Mouse (Mus musculus): Measurements from ENCODE around the gene Tex26.

Tex26 gene

DNA sequence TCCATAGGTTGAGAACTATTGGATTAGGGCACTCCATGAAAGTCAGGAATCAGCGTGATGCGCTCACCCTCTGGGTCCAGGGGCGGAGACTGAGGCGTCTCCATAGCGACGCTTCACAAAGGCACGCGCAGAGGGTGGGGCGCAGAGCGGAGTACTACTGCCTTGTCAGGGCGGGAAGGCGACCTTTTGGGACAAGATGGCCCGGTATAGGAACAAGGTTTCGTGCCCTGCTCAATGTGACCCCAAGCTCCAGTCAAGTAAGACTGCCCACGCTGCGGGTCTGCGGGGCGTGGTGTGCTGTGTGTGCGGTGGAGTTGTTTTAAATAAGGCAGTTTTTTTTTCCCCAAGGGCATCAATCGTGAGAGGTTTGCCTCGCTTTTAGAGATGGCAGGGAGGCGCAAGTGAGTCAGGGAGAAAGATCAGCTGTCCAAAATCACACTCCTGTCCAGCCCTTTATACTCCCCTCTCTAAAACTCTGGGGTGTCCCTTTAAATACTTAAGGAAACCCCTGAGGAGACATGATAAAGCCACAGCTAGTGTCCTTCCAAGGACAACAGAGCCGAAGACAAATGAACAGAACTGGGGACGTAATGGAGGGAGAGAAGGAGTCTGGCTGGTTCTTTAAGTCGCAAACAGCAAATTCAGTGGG, at the start of gene Tex26:
Tex26 (plus strand) TSS at position 130 of the 649 bp plus-strand sequence.
- peak; percentile 65 for DNase-seq (ENCODE audit: low read depth)

DNA sequence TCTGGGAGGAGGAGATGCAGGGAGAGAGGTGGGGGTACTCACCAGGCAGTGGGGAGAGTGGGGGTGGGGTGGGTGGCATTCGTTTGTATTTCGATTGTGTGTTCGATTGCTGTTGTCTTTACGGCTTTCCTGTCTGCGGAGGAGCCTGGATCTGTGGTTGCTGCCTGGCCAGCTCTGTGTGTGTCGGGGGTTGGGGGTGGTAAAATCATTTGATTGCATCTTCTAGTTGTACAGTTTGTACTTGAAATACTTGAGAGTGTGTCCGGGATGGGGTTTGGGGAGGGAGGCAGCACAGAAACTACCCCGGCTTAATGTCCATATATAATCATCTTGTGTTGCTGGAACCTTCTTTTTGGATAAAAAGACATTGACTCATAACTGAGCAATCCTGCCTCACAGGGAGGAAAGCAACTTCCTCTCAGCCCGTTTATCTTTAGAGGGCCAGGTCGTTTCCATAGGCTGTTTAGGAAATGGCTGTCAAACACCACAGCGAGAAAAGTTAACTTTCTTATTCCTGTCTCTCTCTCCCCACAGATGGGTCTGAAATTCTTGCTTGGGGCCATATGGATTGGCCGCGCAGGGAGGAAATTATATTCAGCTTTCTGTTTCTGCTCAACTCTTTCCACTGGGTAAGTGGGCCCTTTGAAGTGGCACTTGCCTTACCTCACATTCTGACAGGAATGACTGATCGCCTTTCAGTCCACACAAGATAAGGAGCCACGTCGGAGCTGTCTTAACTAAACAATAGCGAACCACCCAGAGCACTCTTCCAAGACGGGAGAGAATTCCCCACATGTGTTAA, 47.7 kb upstream of the Tex26 start:
- peak; percentile 69 for DNase-seq (ENCODE audit: low read depth)

DNA sequence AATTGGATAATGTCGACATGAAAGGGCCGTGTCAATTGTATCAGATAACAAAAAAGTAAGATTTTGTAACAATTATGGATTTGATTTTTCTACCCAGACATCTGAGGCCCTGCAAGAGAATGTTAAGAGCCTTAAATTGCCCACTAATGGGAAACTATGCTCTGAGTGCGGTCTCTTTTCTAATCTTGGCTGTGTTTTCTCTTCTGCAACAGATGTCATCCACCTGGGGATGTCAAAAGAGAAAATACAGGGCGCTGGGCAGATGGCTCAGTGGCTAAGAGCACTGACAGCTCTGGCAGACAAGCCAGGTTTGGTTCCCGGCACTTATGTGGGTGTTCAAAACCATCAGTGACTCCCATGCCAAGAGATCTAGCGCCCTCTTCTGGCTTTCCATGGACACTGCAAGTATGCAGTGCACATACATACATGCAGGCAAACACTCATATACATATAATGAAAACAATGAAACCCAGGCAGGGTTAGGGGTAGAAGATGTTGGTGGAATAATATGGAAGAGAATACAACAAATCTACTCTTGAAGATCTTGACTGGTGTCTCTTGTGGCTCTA, 47.0 kb upstream of the Tex26 start:
- no peak for DNase-seq (ENCODE audit: low read depth)

DNA sequence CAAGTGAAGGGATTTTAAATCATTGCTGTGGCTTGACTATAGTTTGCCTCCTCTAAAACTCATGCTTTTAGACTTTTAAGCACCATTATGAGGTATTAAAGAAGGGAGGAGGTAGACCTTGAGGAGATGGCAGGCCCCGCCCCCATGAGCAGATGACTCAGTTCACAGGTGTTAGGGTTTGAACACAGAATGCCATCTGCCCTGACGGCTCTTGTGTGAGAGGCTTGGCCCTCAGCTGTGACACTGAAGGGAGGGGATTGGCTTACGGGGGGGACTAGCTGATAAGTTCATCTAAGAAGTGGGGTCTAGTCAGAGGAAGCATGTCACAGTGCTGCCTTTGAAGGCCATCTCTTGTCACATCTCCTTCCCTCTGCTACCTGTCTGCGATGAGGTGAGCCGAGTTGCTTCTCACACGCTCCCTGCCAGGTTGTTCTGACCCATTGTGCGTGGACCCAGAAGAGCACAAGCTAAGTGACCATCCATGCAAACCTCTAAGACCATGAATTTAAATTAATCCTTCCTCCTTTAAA, 37.9 kb upstream of the Tex26 start:
- no peak for DNase-seq (ENCODE audit: low read depth)

DNA sequence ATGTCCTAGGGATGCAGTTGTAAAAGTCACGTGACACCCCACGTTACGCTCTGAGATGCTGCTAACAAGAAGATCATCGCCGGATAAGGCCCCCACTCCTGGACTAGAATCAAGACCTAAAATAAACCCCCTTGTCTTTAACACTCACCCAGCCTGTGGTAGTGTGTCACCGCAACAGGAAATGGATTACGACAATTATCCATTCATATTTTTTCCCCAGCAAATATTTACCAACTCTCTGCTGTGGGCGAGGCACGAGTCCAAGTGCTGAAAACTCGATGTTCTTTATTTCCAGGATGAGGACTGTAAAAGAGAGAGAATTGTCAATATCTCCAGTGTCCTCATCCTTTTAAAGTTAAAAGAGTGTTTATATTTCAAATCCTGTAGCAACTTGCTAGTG, 37.4 kb upstream of the Tex26 start:
- DNase-seq (ENCODE audit: low read depth), result no peak

DNA sequence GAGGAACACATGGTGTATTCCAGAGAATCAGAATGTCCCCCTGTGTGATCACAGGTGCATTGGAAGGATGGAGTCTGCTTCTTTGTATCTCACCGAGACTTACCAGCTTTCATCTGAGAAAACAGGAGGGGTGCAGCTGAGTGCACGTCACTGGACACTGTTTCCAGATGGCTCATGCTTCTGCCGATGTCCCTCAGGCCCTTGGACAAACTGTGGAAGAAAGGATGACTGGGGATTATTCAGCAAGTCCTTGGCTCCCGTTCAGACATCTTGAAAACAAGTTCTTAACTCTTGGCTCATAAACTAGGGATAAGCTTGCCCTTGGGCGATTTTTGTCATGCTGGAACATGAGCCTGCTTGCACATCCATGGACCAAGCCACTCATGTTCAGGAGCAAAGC, 36.1 kb upstream of the Tex26 start:
- no peak for DNase-seq (ENCODE audit: low read depth)

DNA sequence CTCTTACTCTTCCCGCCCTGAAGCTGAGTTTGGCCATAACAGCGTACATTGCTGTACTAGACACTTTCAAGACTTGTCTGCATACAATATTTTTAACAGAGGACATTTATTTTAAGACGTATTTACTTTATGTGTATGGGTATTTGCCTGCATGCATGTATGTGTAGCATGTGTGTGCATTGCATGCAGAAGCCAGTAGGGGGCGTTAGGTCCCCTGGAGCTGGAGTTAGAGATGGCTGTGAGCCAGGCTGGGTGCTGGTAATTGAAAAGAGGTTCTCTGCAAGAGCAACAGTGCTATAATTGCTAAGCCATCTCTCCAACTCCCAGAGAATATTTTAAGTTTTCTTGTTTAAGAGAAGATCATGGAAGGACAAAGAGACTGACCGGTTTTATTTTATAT, 34.8 kb upstream of the Tex26 start:
- DNase-seq (ENCODE audit: low read depth), result no peak

DNA sequence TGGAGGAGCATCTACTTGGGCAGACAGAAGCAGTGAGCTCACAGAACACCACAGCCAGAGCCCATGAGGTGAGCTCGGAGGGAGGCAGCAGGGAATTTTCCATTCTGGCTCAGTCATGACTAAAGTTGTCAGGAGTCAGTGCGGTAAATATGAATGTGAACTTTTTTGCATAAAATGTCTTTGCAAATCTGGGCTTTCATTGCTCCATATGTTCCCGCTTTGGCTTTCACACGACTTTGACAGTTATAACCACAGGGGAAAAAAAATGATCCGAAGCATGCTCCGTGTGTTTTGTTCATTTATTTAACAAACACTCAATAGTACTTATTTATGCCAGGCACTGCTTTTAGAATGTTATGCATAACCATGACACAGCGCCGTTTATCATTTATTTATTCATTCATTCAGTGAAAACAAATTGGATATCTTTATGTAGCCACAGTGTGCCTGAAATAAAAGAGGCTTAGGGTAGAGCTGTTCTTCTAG, 32.6 kb upstream of the Tex26 start:
- no peak for DNase-seq (ENCODE audit: low read depth)

DNA sequence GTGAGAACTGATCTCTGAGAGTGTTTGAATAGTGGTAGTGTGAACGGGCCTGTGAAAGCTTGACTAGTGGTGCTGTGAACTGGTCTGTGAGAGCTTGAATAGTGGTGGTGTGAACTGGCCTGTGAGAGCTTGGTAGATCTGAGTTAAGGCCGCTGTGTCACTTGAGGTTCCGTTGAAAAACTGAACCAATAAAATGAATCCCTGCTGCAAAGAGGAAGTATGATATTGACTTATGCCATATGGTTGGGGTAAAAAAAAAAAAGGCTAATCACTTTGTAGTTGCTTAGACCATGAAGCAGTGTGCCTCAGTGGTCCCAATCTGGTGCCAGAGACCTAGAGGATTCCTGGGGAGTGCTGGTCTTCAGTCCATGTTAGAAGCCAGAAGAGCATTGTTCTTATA, 30.0 kb upstream of the Tex26 start:
- no peak for DNase-seq (ENCODE audit: low read depth)

DNA sequence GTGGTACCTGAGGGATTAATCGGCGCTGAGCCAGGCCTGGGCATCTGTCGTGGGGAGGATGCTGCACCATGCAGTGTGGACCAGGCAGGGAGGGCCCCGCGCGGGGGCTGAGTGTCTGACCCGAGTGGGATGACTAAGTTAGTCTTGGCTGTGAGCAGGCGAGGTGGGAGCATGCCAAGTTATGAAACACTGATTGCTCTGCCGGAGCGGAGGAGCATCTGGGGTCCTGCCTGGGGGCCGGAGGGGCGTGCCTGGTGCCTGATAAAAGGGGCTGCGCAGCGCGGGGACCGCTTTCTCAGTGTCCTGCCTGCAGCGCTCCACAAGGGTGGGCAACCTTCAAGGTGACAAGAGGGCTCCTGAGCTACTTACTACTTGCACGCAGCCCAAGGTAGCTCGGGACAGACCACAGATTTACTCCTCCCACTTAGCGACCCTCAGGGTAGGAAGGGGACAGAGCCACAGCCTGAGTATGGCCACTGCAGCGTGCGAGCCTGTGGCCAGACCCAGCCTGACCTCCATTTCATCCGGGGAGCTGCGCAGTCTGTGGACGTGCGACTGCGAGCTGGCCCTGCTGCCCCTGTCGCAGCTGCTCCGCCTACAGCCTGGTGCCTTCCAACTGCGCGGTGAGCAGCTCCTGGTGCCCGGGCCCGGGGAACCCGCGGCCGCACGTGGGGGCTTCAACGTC, 27.8 kb upstream of the Tex26 start, which contains the start of gene Medag:
Medag (plus strand) TSS at position 241 of the 685 bp plus-strand sequence.
- DNase-seq (ENCODE audit: low read depth), result no peak

DNA sequence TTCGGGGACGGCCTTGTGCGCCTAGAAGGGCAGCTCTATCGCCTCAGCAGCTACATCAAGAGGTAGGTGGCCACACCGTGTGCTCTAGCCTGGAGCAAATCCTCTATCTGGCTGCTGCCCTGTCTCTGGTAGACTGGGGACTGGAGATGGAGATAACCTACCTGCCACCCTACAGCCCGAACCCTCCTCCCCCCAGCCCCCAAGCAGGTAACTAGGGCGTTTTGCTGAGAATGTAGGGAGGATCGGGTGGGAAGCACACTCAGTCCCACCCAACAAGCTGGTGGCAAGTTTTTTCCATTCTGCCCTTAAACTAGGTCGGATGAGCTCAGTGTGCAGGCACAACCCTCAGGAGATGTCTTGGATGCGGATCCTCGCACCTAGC, 27.3 kb upstream of the Tex26 start:
- no peak for DNase-seq (ENCODE audit: low read depth)

DNA sequence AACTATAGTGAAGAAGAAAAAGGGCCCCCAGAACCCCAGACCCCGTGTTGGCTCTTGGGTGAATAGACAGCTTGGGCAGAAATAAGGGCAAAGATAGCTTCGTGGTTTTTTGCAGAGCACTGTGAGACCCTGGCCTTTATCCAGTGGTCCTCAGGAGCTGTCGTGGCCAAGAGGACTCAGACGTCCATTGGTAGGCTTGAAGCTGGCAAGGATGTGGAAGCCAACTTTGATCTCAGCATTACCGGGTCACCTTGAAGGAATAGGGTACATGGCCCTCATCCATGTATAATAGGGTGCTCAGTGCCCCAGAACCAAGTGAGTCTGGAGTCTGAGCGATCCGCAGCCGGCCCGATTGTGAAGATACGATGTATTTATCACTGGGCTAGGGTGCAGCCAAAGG, 26.8 kb upstream of the Tex26 start:
- DNase-seq (ENCODE audit: low read depth), result no peak

DNA sequence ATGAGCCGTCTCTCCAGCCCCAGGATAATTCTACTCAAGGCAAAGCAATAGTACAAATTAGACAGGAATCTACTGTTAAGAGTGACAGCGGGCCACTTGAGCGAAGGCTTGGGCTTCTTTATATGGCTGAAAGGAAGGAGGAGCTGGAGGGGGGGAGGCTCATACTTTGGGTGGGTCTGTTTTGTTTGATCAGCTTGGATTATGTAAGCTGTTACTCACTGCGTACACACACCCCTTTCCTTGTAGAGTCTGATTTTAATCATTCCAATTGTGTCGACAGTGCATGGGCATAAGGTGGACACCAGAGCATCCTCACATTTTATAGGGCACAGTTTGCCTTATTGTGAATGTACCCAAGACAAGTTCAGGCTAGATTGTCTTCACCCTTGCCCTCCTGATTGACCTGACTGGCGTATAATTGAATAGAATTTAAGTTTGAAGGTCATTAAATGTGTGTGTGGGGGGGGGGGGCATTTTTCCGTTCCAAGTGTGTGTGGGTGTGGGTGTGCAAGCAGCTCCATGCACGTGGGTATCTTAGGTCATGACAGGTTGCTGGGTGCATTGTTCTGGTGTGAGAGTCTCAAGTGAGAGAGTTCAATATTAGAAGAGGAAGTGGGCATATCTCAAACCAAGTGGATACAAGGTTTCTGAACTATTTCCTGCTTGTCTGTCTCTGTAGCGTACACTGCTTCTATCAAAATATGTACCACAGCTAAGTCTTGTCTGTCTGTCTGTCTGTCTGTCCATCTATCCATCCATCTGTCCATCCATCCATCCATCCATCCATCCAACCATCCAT, 24.9 kb upstream of the Tex26 start:
- no peak for DNase-seq (ENCODE audit: low read depth)

DNA sequence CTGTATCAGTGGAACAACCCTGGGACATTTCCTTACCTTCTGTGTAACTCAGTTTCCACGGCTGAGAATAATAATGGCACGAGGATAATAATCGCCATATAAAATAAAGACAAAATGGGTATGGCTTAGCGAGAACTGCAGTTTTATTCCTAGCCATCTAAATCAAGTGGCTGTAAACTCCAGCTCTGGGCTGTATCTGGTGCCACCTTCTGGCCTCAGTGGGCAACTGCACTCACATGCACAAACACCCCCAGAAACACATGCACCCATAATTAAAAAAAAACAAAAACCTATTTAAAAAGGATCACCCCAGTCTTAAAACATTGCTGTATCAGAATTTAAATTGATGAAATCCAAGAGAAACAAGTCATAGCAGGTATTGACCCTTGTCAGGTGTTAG, 22.1 kb upstream of the Tex26 start:
- DNase-seq (ENCODE audit: low read depth), result peak; percentile 37

DNA sequence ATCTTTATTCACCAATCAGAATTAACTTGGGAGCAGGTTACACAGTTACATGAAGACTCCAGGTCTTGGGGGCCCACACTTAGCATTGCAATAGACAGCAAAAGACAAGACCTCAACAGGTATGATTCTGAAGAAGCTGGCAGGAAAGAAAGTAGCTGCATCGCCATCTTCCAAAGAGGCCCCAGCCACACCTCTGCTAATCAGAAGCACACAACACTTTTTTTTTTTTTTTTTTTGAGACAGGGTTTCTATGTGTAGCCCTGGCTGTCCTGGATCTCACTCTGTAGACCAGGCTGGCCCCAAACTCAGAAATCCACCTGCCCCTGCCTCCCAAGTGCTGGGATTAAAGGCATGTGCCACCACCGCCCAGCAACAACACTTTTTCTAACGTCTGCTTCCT, 12.9 kb upstream of the Tex26 start:
- peak; percentile 31 for DNase-seq (ENCODE audit: low read depth)

DNA sequence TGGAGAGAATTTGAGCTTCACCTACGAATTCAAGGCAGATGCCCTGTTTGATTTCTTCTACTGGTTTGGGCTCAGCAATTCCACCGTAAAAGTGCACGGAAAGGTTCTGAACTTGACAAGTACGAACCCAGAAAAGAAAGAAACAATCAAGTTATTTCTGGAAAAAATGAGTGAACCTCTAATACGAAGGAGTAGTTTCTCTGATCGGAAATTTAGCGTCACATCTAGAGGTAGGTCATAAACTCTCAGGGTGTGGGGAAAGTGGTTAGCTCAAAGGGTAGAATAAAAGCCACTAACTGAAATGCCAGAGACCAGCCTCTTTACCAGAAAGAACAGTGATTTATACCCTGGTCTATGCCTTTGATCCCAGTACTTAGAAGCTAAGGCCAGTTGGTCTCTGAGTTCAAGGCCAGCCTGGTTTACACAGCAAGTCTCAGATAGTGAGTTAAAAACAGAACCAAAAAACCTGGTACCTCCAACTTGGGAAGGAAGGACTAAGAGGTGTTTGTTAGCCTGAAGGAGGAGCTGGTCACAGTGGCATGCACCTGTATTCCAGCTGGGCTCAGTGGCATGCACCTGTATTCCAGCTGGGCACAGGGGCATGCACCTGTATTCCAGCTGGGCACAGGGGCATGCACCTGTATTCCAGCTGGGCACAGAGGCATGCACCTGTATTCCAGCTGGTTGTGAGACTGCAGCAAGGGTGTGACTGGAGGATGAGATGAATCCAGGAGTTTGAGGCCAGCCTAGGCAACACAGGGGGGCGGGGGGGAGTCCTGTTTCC, 12.0 kb upstream of the Tex26 start:
- DNase-seq (ENCODE audit: low read depth), result peak; percentile 77

DNA sequence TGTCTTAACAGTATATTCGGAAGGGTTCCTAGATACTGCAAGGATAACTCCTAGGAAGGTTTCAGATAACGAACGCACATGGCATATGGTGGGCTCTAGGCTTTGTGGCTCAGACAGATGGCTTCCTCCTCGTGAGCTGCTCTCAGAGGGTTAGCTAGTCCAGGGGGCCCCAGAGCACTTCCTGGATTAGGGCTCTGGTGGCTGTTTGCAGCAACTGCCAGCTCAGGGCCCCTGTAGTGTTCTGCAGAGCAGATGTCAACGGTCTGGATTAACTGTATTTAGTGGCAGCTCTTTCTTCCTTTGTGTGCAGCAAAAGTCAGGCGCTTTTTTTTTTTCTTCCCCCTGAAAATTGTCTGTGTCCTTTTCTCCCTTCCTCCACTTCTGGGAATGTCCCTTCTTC, 11.1 kb upstream of the Tex26 start:
- peak; percentile 73 for DNase-seq (ENCODE audit: low read depth)

DNA sequence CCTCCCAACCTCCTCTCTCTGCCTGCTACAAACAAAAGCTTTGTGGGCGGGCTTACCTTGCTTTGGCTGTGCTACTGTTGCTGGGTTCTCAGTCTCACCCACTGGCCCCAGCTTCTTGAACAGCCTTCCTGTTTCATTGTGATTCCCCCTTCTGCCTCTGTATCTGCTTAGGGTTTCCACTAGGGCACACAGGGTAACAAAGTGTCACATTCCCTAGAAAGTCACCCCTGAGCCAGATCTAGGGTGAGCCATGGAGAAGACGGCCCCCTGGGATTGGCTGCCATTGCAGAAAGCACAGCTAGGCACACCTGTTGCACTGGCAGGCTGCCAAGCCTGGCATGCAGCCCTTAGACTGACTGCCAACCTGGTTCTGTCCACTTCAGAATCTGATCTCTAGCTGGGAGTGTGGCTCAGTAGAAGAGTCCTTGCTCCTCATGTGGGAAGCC, 10.6 kb upstream of the Tex26 start:
- peak; percentile 72 for DNase-seq (ENCODE audit: low read depth)

DNA sequence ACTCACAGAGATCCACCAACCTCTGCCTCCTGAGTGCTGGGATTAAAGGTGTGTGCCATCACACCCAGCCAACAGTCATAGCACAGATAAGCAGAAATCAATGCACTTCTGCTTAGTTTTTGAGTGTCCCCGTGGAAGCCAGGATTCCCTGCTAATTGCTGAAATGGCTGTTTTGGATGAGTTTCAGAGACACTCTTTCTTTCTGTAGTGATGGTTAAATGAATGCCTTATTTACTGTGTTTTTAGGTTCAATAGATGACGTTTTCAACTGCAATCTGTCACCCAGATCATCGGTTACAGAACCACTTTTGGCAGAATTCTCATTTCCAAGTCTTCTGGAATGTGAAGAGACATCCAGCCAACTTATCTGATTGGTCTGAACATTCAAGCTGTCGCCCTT, 9.9 kb upstream of the Tex26 start:
- DNase-seq (ENCODE audit: low read depth), result no peak

DNA sequence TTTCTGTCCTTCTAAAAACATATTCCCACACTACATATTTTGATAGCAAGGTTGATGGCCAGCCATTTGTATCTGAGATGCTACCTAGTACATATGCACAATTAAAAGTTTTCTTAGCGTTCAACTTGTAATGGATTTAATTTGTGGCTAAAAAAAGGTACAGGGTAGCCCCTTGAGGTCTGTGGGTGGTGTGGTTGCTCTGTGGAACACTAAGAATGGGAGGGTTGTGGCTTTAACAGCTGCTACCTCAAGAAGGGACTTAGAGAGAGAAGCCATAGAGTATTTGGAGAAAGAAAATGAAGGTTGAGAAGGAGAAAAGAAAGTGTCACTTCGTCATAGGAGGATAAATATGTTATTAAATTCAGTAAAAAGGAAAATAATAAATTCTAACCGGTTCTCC, 8.5 kb upstream of the Tex26 start:
- peak; percentile 38 for DNase-seq (ENCODE audit: low read depth)

DNA sequence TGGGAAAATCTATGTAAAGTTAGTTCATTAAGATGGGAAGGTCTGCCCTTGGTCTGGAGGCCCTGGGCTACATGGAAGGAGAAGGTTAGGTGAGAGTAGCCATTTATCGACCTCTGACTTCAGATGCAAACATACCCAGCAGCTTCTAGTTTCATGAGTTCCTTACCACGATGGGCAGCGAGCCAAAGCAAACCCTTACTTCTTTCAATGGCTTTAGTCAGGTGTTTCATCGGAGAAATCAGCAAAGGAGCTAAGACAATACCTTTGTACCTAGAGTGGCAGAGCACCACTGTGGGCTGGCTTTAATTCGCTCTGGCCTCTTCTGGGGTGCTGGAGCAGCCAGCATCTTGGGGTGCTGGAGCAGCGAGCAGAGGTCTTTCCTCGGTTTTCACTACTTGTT, 5.8 kb upstream of the Tex26 start:
- no peak for DNase-seq (ENCODE audit: low read depth)
